ENCODE assay signal across 8 mouse cellular contexts in the genomic region with DNA sequence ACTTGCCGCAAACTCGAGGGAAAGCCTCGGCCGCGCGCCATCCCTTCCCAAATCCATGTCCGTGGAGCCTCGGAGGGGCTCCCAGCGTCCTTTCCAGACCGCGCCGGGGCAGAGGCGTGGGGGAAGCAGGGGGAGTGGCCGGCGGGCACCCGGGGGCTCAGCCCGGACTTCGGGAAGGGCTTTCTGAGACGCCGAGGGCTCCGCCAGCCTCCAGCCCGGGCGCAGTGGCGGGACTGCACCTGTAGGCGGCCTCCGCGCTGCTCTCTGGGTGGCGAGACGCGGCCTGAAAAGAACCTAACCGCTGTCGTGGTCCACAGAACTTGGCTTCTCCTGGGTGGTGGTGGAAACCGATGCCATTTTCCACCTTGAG. TPM values are rescaled to one million over a fixed set of nuclear protein-coding genes. Genes with fewer than 3 reads are reported as not detected.
DNase-seq lines count a peak whose midpoint lies in the region; ATAC-seq lines count a peak whose summit lies in the region.

No protein-coding gene starts in this region.

- no peaks in the 10 kb centered on the region for H3K36me3 ChIP-seq in hindbrain, embryonic 16.5 days (ENCODE audit: control insufficient read depth, insufficient read depth, low read length)

- peak; percentile 77 for ATAC-seq in hindbrain, embryonic 16.5 days
- peak; percentile 51 for ATAC-seq in megakaryocyte, adult 5-6 weeks (ENCODE audit: poor library complexity, severe bottlenecking)

- H3K4me1 ChIP-seq in hindbrain, embryonic 16.5 days (ENCODE audit: control insufficient read depth, insufficient read depth, low read depth, low read length), result peaks cover 23% of the 10 kb centered on the region

- H3K9me3 ChIP-seq in hindbrain, embryonic 16.5 days (ENCODE audit: control insufficient read depth, low read length), result no peaks in the 10 kb centered on the region

- peak overlapping the region; percentile 74 for H3K9ac ChIP-seq in hindbrain, embryonic 16.5 days (ENCODE audit: low read depth, low read length)

- peaks cover 4% of the 10 kb centered on the region for H3K27me3 ChIP-seq in hindbrain, embryonic 16.5 days (replicated peaks; ENCODE audit: control insufficient read depth, insufficient read depth, low read length)

- H3K27ac ChIP-seq in hindbrain, embryonic 16.5 days (ENCODE audit: low read depth, low read length), result peak overlapping the region; percentile 87

- peak overlapping the region; percentile 97 for H3K4me2 ChIP-seq in hindbrain, embryonic 16.5 days (ENCODE audit: low read length)

- H3K4me3 ChIP-seq in hindbrain, embryonic 16.5 days (ENCODE audit: low read length), result peak overlapping the region; percentile 75

- WGBS in hindbrain, embryonic 16.5 days, result 0% methylated on average over 31 of the region's 33 CpGs

- DNase-seq in adipocyte (ENCODE audit: low spot score), result peak; percentile 86
- DNase-seq in cerebellum, postnatal 4 days (ENCODE audit: low spot score in 2 of 2), result peak; percentile 77 to 84
- peak; percentile 81 for DNase-seq in gastrocnemius, adult 8-10 months (ENCODE audit: low spot score in 2 of 2)
- DNase-seq in left cerebral cortex, adult 9 months (ENCODE audit: low spot score in 2 of 2), result peak; percentile 22 to 58
- peak; percentile 49 for DNase-seq in right cerebral cortex, adult 18-20 months
- peak; percentile 87 for DNase-seq in urinary bladder, postnatal 25 days (ENCODE audit: low spot score)

RNA-seq across cellular contexts. Expression of a gene that starts 0.9 kb away (rescaled TPM):
- 1 to 10 TPM; 4.4 to 6.2 (median 4.8) TPM for total RNA-seq in gastrocnemius, adult 8-10 months (2022)
- 5.1 and 9.2 TPM in 2 replicates for polyA plus RNA-seq in hindbrain, embryonic 16.5 days (2015; fragmentation: Nextera tagmentation; extraction: Ambion mirVana)
- 0.57 and 0.94 TPM in 2 replicates for total RNA-seq in megakaryocyte, adult 5-6 weeks (2015)
- 0.61 and 0.81 TPM in 2 replicates for total RNA-seq in megakaryocyte, adult 5-6 weeks (2017)

Comparison
In these comparisons a context has a peak if more than half of its experiments do, and no peak if none do; other contexts are left out.
1. Peak in every context shown above with its lines: DNase-seq, ATAC-seq, H3K4me3 ChIP-seq and H3K27ac ChIP-seq.